ENCODE assay signal across 33 mouse cellular contexts in the genomic region with DNA sequence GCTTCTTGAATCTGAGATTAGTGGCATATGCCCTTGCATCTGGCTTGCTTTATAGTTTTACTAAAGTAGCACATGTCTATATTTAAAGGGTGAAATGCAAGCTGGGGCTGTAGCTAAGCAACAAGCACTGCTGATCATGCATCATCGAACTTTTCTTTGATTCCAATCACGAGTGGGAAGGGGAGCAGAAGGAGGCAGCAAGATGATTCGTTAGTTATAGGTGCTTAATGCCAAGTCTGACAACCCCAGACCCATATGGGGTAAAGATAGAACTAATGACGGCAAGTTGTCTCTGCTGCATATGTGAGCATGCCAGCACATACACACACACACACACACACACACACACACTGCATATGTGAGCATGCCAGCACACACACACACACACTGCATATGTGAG. TPM values are rescaled to one million over a fixed set of nuclear protein-coding genes. Genes with fewer than 3 reads are reported as not detected.
DNase-seq lines count a peak whose midpoint lies in the region; ATAC-seq and TF ChIP-seq lines count a peak whose summit lies in the region.
"Had no signal": no experiment of that assay in that cellular context is flagged by ENCODE, and none has a peak within 500 bp of the region (broad histone marks: within the 10 kb centered on the region; RNA-seq: fewer than 3 reads in every experiment).

No protein-coding gene starts in this region.

- no peaks in the 10 kb centered on the region for H3K27me3 ChIP-seq in forebrain, postnatal 0 days (ENCODE audit: insufficient read depth, low read length)
- H3K27me3 ChIP-seq in heart, embryonic 10.5 days (ENCODE audit: insufficient read depth, poor library complexity, severe bottlenecking), result peaks cover 13% of the 10 kb centered on the region; the same call in 1 of the 2 replicates
- H3K27me3 ChIP-seq: embryonic facial prominence, embryonic 15.5 days; limb, embryonic 15.5 days; liver, embryonic 13.5 days; megakaryocyte, embryonic 14.5 days had no signal

- WGBS in forebrain, postnatal 0 days, result 36% methylated on average over 4 of the region's 4 CpGs
- 87% methylated on average over 4 of the region's 4 CpGs for WGBS in heart, embryonic 10.5 days

- ATAC-seq in forebrain, postnatal 0 days, result peak; percentile 65
- no peak for ATAC-seq in frontal cortex, adult (ENCODE audit: low TSS enrichment)
- ATAC-seq: activated CD4-positive, CD25-positive, alpha-beta regulatory T cell, adult 4 months; intestine, embryonic 16.5 days; lung, postnatal 0 days had no signal

- DNase-seq in gastrocnemius, adult 2 months, result peak; percentile 8
- DNase-seq in gastrocnemius, postnatal 10 days, result no peak
- peak; percentile 60 to 84 for DNase-seq in right cerebral cortex, postnatal 10 days (ENCODE audit: low spot score in 2 of 2)
- no peak for DNase-seq in right cerebral cortex, adult 2 months (ENCODE audit: low spot score in 2 of 2)
- peak; percentile 73 for DNase-seq in forebrain, postnatal 0 days
- peak; percentile 62 for DNase-seq in telencephalon, adult 2 months (ENCODE audit: low read depth, low spot score)
- DNase-seq in heart, embryonic 10.5 days (ENCODE audit: low spot score), result no peak
- DNase-seq: adrenal gland, postnatal 10 days; B cell, adult 2 months; cerebellum, adult 11-12 months; cerebellum, postnatal 10 days; gastrocnemius, postnatal 14 days; kidney, adult 8-10 months; kidney, postnatal 4 days; liver, embryonic 13.5 days; lung, adult 18-20 months; lung, postnatal 4 days; right cerebral cortex, postnatal 14 days had no signal

- no peak overlapping the region for H3K4me2 ChIP-seq in forebrain, postnatal 0 days (ENCODE audit: low read depth)
- H3K4me2 ChIP-seq: embryonic facial prominence, embryonic 15.5 days; heart, embryonic 15.5 days had no signal

- H3K4me3 ChIP-seq in gastrocnemius, adult 2 months, result no peak overlapping the region
- H3K4me3 ChIP-seq in forebrain, postnatal 0 days (ENCODE audit: low read depth, low read length), result no peak overlapping the region
- no peak overlapping the region for H3K4me3 ChIP-seq in heart, embryonic 10.5 days
- H3K4me3 ChIP-seq: embryonic facial prominence, embryonic 15.5 days; heart, embryonic 15.5 days; hindbrain, embryonic 13.5 days; limb, embryonic 15.5 days; megakaryocyte, embryonic 14.5 days; midbrain, embryonic 12.5 days; myocyte; neural tube, embryonic 12.5 days had no signal

- H3K9ac ChIP-seq in forebrain, postnatal 0 days, result no peak overlapping the region
- H3K9ac ChIP-seq: embryonic facial prominence, embryonic 15.5 days; heart, embryonic 15.5 days; limb, embryonic 15.5 days; liver, embryonic 13.5 days had no signal

- no peak overlapping the region for H3K27ac ChIP-seq in gastrocnemius, adult 2 months
- H3K27ac ChIP-seq in forebrain, postnatal 0 days (ENCODE audit: low read depth, low read length), result no peak overlapping the region
- H3K27ac ChIP-seq in heart, embryonic 10.5 days, result no peak overlapping the region
- H3K27ac ChIP-seq: embryonic facial prominence, embryonic 10.5 days; embryonic facial prominence, embryonic 15.5 days; heart, embryonic 15.5 days; hindbrain, embryonic 13.5 days; kidney, postnatal 0 days; limb, embryonic 10.5 days; limb, embryonic 15.5 days; midbrain, embryonic 12.5 days; neural tube, embryonic 12.5 days had no signal

- intact Hi-C loops in gastrocnemius, adult 2 months (cut with DNase I), result loop anchor here (10.0 kb wide), 1 partner anchor 401 kb away; the partner anchor contains the start of gene Dguok

- no peak for TF ChIP-seq CTCF in gastrocnemius, adult 2 months (IDR thresholded peaks at IDR 0.05)
- no peak for TF ChIP-seq CTCF in forebrain, postnatal 0 days (IDR thresholded peaks at IDR 0.05; ENCODE audit: low read depth)

- H3K9me3 ChIP-seq in forebrain, postnatal 0 days (ENCODE audit: low read length), result no peaks in the 10 kb centered on the region
- H3K9me3 ChIP-seq in heart, embryonic 10.5 days, result no peaks in the 10 kb centered on the region
- H3K9me3 ChIP-seq: embryonic facial prominence, embryonic 10.5 days; embryonic facial prominence, embryonic 15.5 days; heart, embryonic 15.5 days; hindbrain, embryonic 13.5 days; limb, embryonic 10.5 days; limb, embryonic 15.5 days; liver, embryonic 13.5 days; megakaryocyte, embryonic 14.5 days; midbrain, embryonic 12.5 days; neural tube, embryonic 12.5 days had no signal

- no peaks in the 10 kb centered on the region; the same call in 1 of the 2 replicates for H3K36me3 ChIP-seq in forebrain, postnatal 0 days (ENCODE audit: insufficient read depth)
- H3K36me3 ChIP-seq in heart, embryonic 10.5 days, result peaks cover 11% of the 10 kb centered on the region; the same call in 1 of the 2 replicates

- peaks cover 17% of the 10 kb centered on the region; the same call in 1 of the 2 replicates for H3K4me1 ChIP-seq in forebrain, postnatal 0 days (ENCODE audit: insufficient read depth)
- peaks cover 39% of the 10 kb centered on the region for H3K4me1 ChIP-seq in heart, embryonic 10.5 days

RNA-seq across cellular contexts. Expression of gene Gm42688, which starts 2.7 kb away (rescaled TPM):
- total RNA-seq in gastrocnemius, adult 2 months (2021), result 1 to 10 TPM; 1.0 to 1.2 TPM
- 1 to 10 TPM; 1.4 to 2.3 TPM for total RNA-seq in gastrocnemius, postnatal 10 days (2021)
- 7.0 and 9.5 TPM in 2 replicates for total RNA-seq in forebrain, postnatal 0 days (2014; rRNA removed)
- polyA plus RNA-seq in forebrain, postnatal 0 days (2015; fragmentation: Nextera tagmentation; extraction: Ambion mirVana), result 2.4 and 2.9 TPM in 2 replicates
- polyA plus RNA-seq in heart, embryonic 10.5 days (2016; fragmentation: Nextera tagmentation; extraction: Ambion mirVana), result 1.4 and 2.0 TPM in 2 replicates

RNA-seq across cellular contexts. Expression of gene Ccdc142, which starts 2.8 kb away (rescaled TPM):
- total RNA-seq in gastrocnemius, adult 2 months (2021), result under 1 TPM; 0.61 to 0.70 TPM
- total RNA-seq in gastrocnemius, postnatal 10 days (2021), result 1 to 10 TPM in 1 of 2 experiments, under 1 TPM in 1; 0.19 to 1.2 TPM
- 15.3 and 16.6 TPM in 2 replicates for total RNA-seq in forebrain, postnatal 0 days (2014; rRNA removed)
- polyA plus RNA-seq in forebrain, postnatal 0 days (2015; fragmentation: Nextera tagmentation; extraction: Ambion mirVana), result 2.1 and 5.6 TPM in 2 replicates
- polyA plus RNA-seq in heart, embryonic 10.5 days (2016; fragmentation: Nextera tagmentation; extraction: Ambion mirVana), result 1.8 and 2.4 TPM in 2 replicates
- polyA plus RNA-seq: activated CD4-positive, CD25-positive, alpha-beta regulatory T cell, adult 4 months had no signal

RNA-seq across cellular contexts. Expression of gene Mrpl53, which starts 4.7 kb away (rescaled TPM):
- total RNA-seq in gastrocnemius, adult 2 months (2021), result 100 to 1,000 TPM in 1 of 2 experiments, 10 to 100 TPM in 1; 94.7 to 121 TPM
- 100 to 1,000 TPM; 101 to 114 TPM for total RNA-seq in gastrocnemius, postnatal 10 days (2021)
- total RNA-seq in forebrain, postnatal 0 days (2014; rRNA removed), result 64.6 and 102 TPM in 2 replicates
- polyA plus RNA-seq in forebrain, postnatal 0 days (2015; fragmentation: Nextera tagmentation; extraction: Ambion mirVana), result 126 and 141 TPM in 2 replicates
- polyA plus RNA-seq in heart, embryonic 10.5 days (2016; fragmentation: Nextera tagmentation; extraction: Ambion mirVana), result 157 and 167 TPM in 2 replicates

RNA-seq across cellular contexts. Expression of gene Mogs, which starts 11.1 kb away (rescaled TPM):
- 1 to 10 TPM; 4.7 to 6.6 TPM for total RNA-seq in gastrocnemius, adult 2 months (2021)
- total RNA-seq in gastrocnemius, postnatal 10 days (2021), result 10 to 100 TPM; 11.0 to 15.7 TPM
- 39.7 and 43.5 TPM in 2 replicates for total RNA-seq in forebrain, postnatal 0 days (2014; rRNA removed)
- 15.7 and 17.4 TPM in 2 replicates for polyA plus RNA-seq in forebrain, postnatal 0 days (2015; fragmentation: Nextera tagmentation; extraction: Ambion mirVana)
- 24.5 and 42.5 TPM in 2 replicates for polyA plus RNA-seq in heart, embryonic 10.5 days (2016; fragmentation: Nextera tagmentation; extraction: Ambion mirVana)

RNA-seq across cellular contexts. Expression of gene Wbp1, which starts 17.2 kb away (rescaled TPM):
- total RNA-seq in gastrocnemius, adult 2 months (2021), result 10 to 100 TPM; 43.3 to 45.6 TPM
- total RNA-seq in gastrocnemius, postnatal 10 days (2021), result 10 to 100 TPM; 48.0 to 52.3 TPM
- 129 and 151 TPM in 2 replicates for total RNA-seq in forebrain, postnatal 0 days (2014; rRNA removed)
- polyA plus RNA-seq in forebrain, postnatal 0 days (2015; fragmentation: Nextera tagmentation; extraction: Ambion mirVana), result 104 and 109 TPM in 2 replicates
- 101 and 113 TPM in 2 replicates for polyA plus RNA-seq in heart, embryonic 10.5 days (2016; fragmentation: Nextera tagmentation; extraction: Ambion mirVana)

Comparison
In these comparisons a context has a peak if more than half of its experiments do, and no peak if none do; other contexts are left out.
1. DNase-seq: peak in gastrocnemius, adult 2 months (single experiment), right cerebral cortex, postnatal 10 days (2 of 2), forebrain, postnatal 0 days (single experiment) and telencephalon, adult 2 months (single experiment); none in gastrocnemius, postnatal 10 days (single experiment), right cerebral cortex, adult 2 months (0 of 2) and heart, embryonic 10.5 days (single experiment).